In genomic region chr9:15238297-15238990, GRCm38 (mm10) we compare ENCODE assay signal across 8 mouse cellular contexts. TPM values are rescaled to one million over a fixed set of nuclear protein-coding genes. Genes with fewer than 3 reads are reported as not detected.
DNase-seq lines count a peak whose midpoint lies in the region; ATAC-seq and TF ChIP-seq lines count a peak whose summit lies in the region.

No protein-coding gene starts in this region.

- peak overlapping the region; percentile 44 for H3K4me3 ChIP-seq in kidney, postnatal 0 days (replicated peaks; ENCODE audit: low read depth, low read length)
- H3K4me3 ChIP-seq in embryonic facial prominence, embryonic 14.5 days (ENCODE audit: low read depth, low read length), result peak overlapping the region; percentile 48
- H3K4me3 ChIP-seq in intestine, embryonic 14.5 days (ENCODE audit: low read depth, low read length), result peak overlapping the region; percentile 44
- peak overlapping the region; percentile 55 for H3K4me3 ChIP-seq in midbrain, postnatal 0 days (ENCODE audit: low read depth, low read length)

- peak overlapping the region; percentile 72; the same call in 1 of the 2 replicates for H3K27ac ChIP-seq in kidney, postnatal 0 days
- no peak overlapping the region for H3K27ac ChIP-seq in embryonic facial prominence, embryonic 14.5 days (replicated peaks; ENCODE audit: low read depth, low read length)
- H3K27ac ChIP-seq in intestine, embryonic 14.5 days (ENCODE audit: low read depth), result peak overlapping the region; percentile 54; the same call in 1 of the 2 replicates
- H3K27ac ChIP-seq in midbrain, postnatal 0 days (ENCODE audit: low read depth, low read length), result peak overlapping the region; percentile 74

- 73% methylated on average over 16 of the region's 16 CpGs for WGBS in kidney, postnatal 0 days
- WGBS in embryonic facial prominence, embryonic 14.5 days, result 63% methylated on average over 16 of the region's 16 CpGs
- WGBS in intestine, embryonic 14.5 days, result 63% methylated on average over 16 of the region's 16 CpGs
- 69% methylated on average over 16 of the region's 16 CpGs for WGBS in midbrain, postnatal 0 days

- H3K4me1 ChIP-seq in kidney, postnatal 0 days (replicated peaks; ENCODE audit: insufficient read depth, low read length), result 0 out of 2 replicates have a peak, but pooled peaks cover 6% of the 10 kb centered on the region
- 0 out of 2 replicates have a peak, but pooled peaks cover 3% of the 10 kb centered on the region for H3K4me1 ChIP-seq in embryonic facial prominence, embryonic 14.5 days (ENCODE audit: control insufficient read depth, insufficient read depth, low read length)
- peaks cover 12% of the 10 kb centered on the region; the same call in 1 of the 2 replicates for H3K4me1 ChIP-seq in intestine, embryonic 14.5 days (replicated peaks; ENCODE audit: control insufficient read depth, insufficient read depth, low read length)
- H3K4me1 ChIP-seq in midbrain, postnatal 0 days (ENCODE audit: insufficient read depth, low read length), result no peaks in the 10 kb centered on the region; the same call in 1 of the 2 replicates

- DNase-seq in kidney, postnatal 0 days (ENCODE audit: low spot score), result peak; percentile 37
- no peak for DNase-seq in kidney, postnatal 10 days
- DNase-seq in embryonic facial prominence, embryonic 14.5 days (ENCODE audit: low spot score), result peak; percentile 18
- no peak for DNase-seq in intestine, embryonic 14.5 days (ENCODE audit: low spot score)
- peak; percentile 5 for DNase-seq in midbrain, postnatal 0 days (ENCODE audit: low spot score)
- DNase-seq in frontal cortex, postnatal 25 days (ENCODE audit: low spot score in 2 of 2), result no peak
- DNase-seq in frontal cortex, postnatal 14 days (ENCODE audit: low spot score in 2 of 2), result no peak
- no peak for DNase-seq in embryo, embryonic 10.5 days (ENCODE audit: low spot score)

- H3K4me2 ChIP-seq in kidney, postnatal 0 days (ENCODE audit: low read length), result peak overlapping the region; percentile 77
- peak overlapping the region; percentile 81 for H3K4me2 ChIP-seq in embryonic facial prominence, embryonic 14.5 days (ENCODE audit: low read depth, low read length)
- H3K4me2 ChIP-seq in intestine, embryonic 14.5 days (ENCODE audit: low read length), result peak overlapping the region; percentile 79
- H3K4me2 ChIP-seq in midbrain, postnatal 0 days (ENCODE audit: low read depth, low read length, poor library complexity, severe bottlenecking), result peak overlapping the region; percentile 68

- peak overlapping the region; percentile 62 for H3K9ac ChIP-seq in kidney, postnatal 0 days (ENCODE audit: low read depth, low read length)
- H3K9ac ChIP-seq in embryonic facial prominence, embryonic 14.5 days (ENCODE audit: low read depth, low read length), result peak overlapping the region; percentile 66
- no peak overlapping the region; the same call in 1 of the 2 replicates for H3K9ac ChIP-seq in intestine, embryonic 14.5 days (ENCODE audit: low read length)
- peak overlapping the region; percentile 62 for H3K9ac ChIP-seq in midbrain, postnatal 0 days (replicated peaks; ENCODE audit: low read length, poor library complexity, severe bottlenecking)

- H3K27me3 ChIP-seq in kidney, postnatal 0 days (ENCODE audit: insufficient read depth, low read length), result no peaks in the 10 kb centered on the region
- no peaks in the 10 kb centered on the region for H3K27me3 ChIP-seq in embryonic facial prominence, embryonic 14.5 days (replicated peaks; ENCODE audit: control insufficient read depth, insufficient read depth, low read length)
- H3K27me3 ChIP-seq in intestine, embryonic 14.5 days (replicated peaks; ENCODE audit: control insufficient read depth, insufficient read depth, low read length), result no peaks in the 10 kb centered on the region
- H3K27me3 ChIP-seq in midbrain, postnatal 0 days (ENCODE audit: insufficient read depth, low read length), result no peaks in the 10 kb centered on the region

- no peaks in the 10 kb centered on the region for H3K9me3 ChIP-seq in kidney, postnatal 0 days (replicated peaks; ENCODE audit: low read length)
- H3K9me3 ChIP-seq in embryonic facial prominence, embryonic 14.5 days (ENCODE audit: control insufficient read depth, low read length), result no peaks in the 10 kb centered on the region
- H3K9me3 ChIP-seq in intestine, embryonic 14.5 days (ENCODE audit: control insufficient read depth, low read length), result no peaks in the 10 kb centered on the region
- no peaks in the 10 kb centered on the region for H3K9me3 ChIP-seq in midbrain, postnatal 0 days (ENCODE audit: low read length)

- no peak for ATAC-seq in kidney, postnatal 0 days (replicated peaks; ENCODE audit: low FRiP score, low read depth)
- no peak; the same call in 1 of the 2 replicates for ATAC-seq in embryonic facial prominence, embryonic 14.5 days (ENCODE audit: low read depth)
- ATAC-seq in intestine, embryonic 14.5 days (replicated peaks; ENCODE audit: low FRiP score, low TSS enrichment, low read depth), result peak; percentile 67
- peak; percentile 26 for ATAC-seq in midbrain, postnatal 0 days (ENCODE audit: low FRiP score)

- no peak for TF ChIP-seq CTCF in kidney, postnatal 0 days (IDR thresholded peaks at IDR 0.05; ENCODE audit: low read depth)
- peak; percentile 4; the same call in 1 of the 2 replicates for TF ChIP-seq CTCF in midbrain, postnatal 0 days (IDR thresholded peaks at IDR 0.05)

- no peaks in the 10 kb centered on the region for H3K36me3 ChIP-seq in kidney, postnatal 0 days (ENCODE audit: insufficient read depth, low read length)
- H3K36me3 ChIP-seq in embryonic facial prominence, embryonic 14.5 days (ENCODE audit: control insufficient read depth, insufficient read depth, low read length), result no peaks in the 10 kb centered on the region
- no peaks in the 10 kb centered on the region for H3K36me3 ChIP-seq in intestine, embryonic 14.5 days (ENCODE audit: control insufficient read depth, insufficient read depth, low read length)
- no peaks in the 10 kb centered on the region for H3K36me3 ChIP-seq in midbrain, postnatal 0 days (ENCODE audit: insufficient read depth, low read length)

RNA-seq across cellular contexts. Expression of gene Vstm5, which starts 0.4 kb away (rescaled TPM):
- polyA plus RNA-seq in kidney, postnatal 0 days (2015; fragmentation: Nextera tagmentation; extraction: Ambion mirVana), result 9.4 and 10.5 TPM in 2 replicates
- polyA plus RNA-seq in embryonic facial prominence, embryonic 14.5 days (2014; fragmentation: Nextera tagmentation; extraction: Ambion mirVana), result 6.3 and 6.4 TPM in 2 replicates
- polyA plus RNA-seq in intestine, embryonic 14.5 days (2014; fragmentation: Nextera tagmentation; extraction: Ambion mirVana), result 10.8 and 11.8 TPM in 2 replicates
- 37.4 and 43.4 TPM in 2 replicates for total RNA-seq in midbrain, postnatal 0 days (2014; rRNA removed)
- 30.6 and 37.2 TPM in 2 replicates for polyA plus RNA-seq in midbrain, postnatal 0 days (2015; fragmentation: Nextera tagmentation; extraction: Ambion mirVana)

RNA-seq across cellular contexts. Expression of gene Med17, which starts 41.3 kb away (rescaled TPM):
- 30.9 and 36.2 TPM in 2 replicates for polyA plus RNA-seq in kidney, postnatal 0 days (2015; fragmentation: Nextera tagmentation; extraction: Ambion mirVana)
- polyA plus RNA-seq in embryonic facial prominence, embryonic 14.5 days (2014; fragmentation: Nextera tagmentation; extraction: Ambion mirVana), result 30.1 and 35.5 TPM in 2 replicates
- polyA plus RNA-seq in intestine, embryonic 14.5 days (2014; fragmentation: Nextera tagmentation; extraction: Ambion mirVana), result 38.6 and 40.8 TPM in 2 replicates
- total RNA-seq in midbrain, postnatal 0 days (2014; rRNA removed), result 28.6 and 28.8 TPM in 2 replicates
- polyA plus RNA-seq in midbrain, postnatal 0 days (2015; fragmentation: Nextera tagmentation; extraction: Ambion mirVana), result 19.4 and 24.6 TPM in 2 replicates

Comparison
In these comparisons a context has a peak if more than half of its experiments do, and no peak if none do; other contexts are left out.
1. DNase-seq: peak in kidney, postnatal 0 days (single experiment), embryonic facial prominence, embryonic 14.5 days (single experiment) and midbrain, postnatal 0 days (single experiment); none in kidney, postnatal 10 days (single experiment), intestine, embryonic 14.5 days (single experiment), frontal cortex, postnatal 25 days (0 of 2), frontal cortex, postnatal 14 days (0 of 2) and embryo, embryonic 10.5 days (single experiment).
2. ATAC-seq: peak in intestine, embryonic 14.5 days (single experiment) and midbrain, postnatal 0 days (single experiment); none in kidney, postnatal 0 days (single experiment) and embryonic facial prominence, embryonic 14.5 days (single experiment).
3. Peak in every context shown above with its lines, with median percentiles within 50 percentile points of each other: H3K4me2 ChIP-seq and H3K4me3 ChIP-seq.